Mouse (Mus musculus) olfactory bulb, adult 2 months (tissue): ENCODE data around the gene Timp2.

Experiments used
- CTCF ChIP-seq: fragments of 200-500 bp; IDR thresholded peaks from 2 replicates; pipeline ENCODE4 v1.5.1; 2012; ENCODE audit warnings: low read depth, mild to moderate bottlenecking, low read length, moderate library complexity; ENCODE audit not compliant: insufficient read depth
- POLR2A ChIP-seq: fragments of 200-500 bp; IDR thresholded peaks from 2 replicates; pipeline ENCODE4 v1.6.1; 2012; ENCODE audit warnings: mild to moderate bottlenecking, low read depth, low read length, moderate library complexity; ENCODE audit not compliant: insufficient read depth

GRCm38 (mm10) chr11:118393991-118394390 lies 38.5 kb upstream of the Timp2 start:
- TF ChIP-seq CTCF (no peak), POLR2A (no peak)
